Mouse (Mus musculus) frontal cortex, adult 2 months (tissue): ENCODE results near the gene Cry1. TPM values are rescaled to one million over a fixed set of nuclear protein-coding genes. Genes with fewer than 3 reads are reported as not detected.

Experiments used
- polyA plus RNA-seq: library from polyadenylated mRNA; depleted of rRNA; stranded (reverse); fragments of >200 nt; gene quantifications from 2 replicates; pipeline ENCODE4 v1.2.3, GENCODE M21; 2012; rRNA removed

Gene Cry1
- polyA plus RNA-seq, 1 experiment, result 14.4 TPM

Other genes with a start within 250 kb of the Cry1 start
- gene Fhl4, start 82.6 kb downstream of the Cry1 start, polyA plus RNA-seq, result 0.97 and 1.3 TPM in 2 replicates
- 19.7 and 19.8 TPM in 2 replicates for gene Tmem263, start 82.4 kb downstream of the Cry1 start, polyA plus RNA-seq
- 19.8 and 22.6 TPM in 2 replicates for gene Mterf2, start 57.0 kb downstream of the Cry1 start, polyA plus RNA-seq
- gene Btbd11, start 201.8 kb upstream of the Cry1 start, polyA plus RNA-seq, result 12.8 and 14.7 TPM in 2 replicates